Mouse (Mus musculus): Measurements from ENCODE around the gene Sh3bp1. TPM values are rescaled to one million over a fixed set of nuclear protein-coding genes. Genes with fewer than 3 reads are reported as not detected.
A peak's percentile ranks its signal among the peaks of the same experiment; 100 is the strongest.

Sh3bp1 gene
- total and polyA plus RNA-seq, 3 experiments: 12.3 to 69.7 (median 23.8) TPM

DNA sequence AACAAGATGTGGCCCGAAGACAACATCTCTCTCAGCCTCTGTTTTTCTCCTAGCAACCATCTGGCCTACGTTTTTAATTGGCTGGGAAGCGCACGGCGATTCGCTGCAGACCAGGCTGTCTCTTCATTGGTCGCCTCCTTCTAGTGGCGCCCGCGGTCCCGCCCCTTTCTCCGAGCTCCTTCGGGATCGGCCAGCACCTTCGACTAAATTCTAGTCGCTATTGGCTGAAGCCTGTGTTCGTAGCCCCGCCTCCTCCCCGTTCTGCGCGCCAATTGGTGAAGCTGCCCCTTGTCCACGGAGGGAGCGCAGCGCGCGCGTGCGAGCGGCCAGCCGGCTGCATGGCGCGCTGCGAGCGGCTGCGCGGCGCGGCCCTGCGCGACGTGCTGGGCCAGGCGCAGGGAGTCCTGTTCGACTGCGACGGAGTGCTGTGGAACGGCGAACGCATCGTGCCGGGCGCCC is 14.1 kb downstream of the Sh3bp1 start, which contains the start of gene Pdxp:
Pdxp (plus strand) TSS at position 288 of the 459 bp plus-strand sequence.
- dilution Hi-C loops (cut with MboI; ENCODE audit: extremely low pct_ligation_motif_present, extremely low pct_unique_long_range_greater_than_20kb, low sequenced_read_pairs) (no loop called here), in situ Hi-C loops (cut with MboI; ENCODE audit: low pct_ligation_motif_present, low pct_unique_long_range_greater_than_20kb, low sequenced_read_pairs) (loop anchor here (25.0 kb wide), 1 partner anchor 424 kb away; the partner anchor contains the start of genes Maff and Pla2g6)
- peak within 1 kb of the TSS; percentile 3 to 75 (median 41) for H3K4me3 ChIP-seq (replicated peaks in 1 of 3; ENCODE audit: low read depth in 2 of 3, low read length in 2 of 3, poor library complexity in 1 of 3)
- peak; percentile 65 for DNase-seq (ENCODE audit: extremely low read depth)
- peaks cover 7 to 13% of the 10 kb centered on the region in 2 experiments; a peak in 3 of 4 replicates for H3K4me1 ChIP-seq (ENCODE audit: control insufficient read depth in 1 of 2, insufficient read depth in 2 of 2)
- peak within 1 kb of the TSS; percentile 67 for H3K4me2 ChIP-seq (ENCODE audit: insufficient read depth, low read depth, poor library complexity, severe bottlenecking)
- no peaks in the 10 kb centered on the region for H3K79me2 ChIP-seq (replicated peaks; ENCODE audit: control insufficient read depth, extremely low read depth, insufficient read depth, poor library complexity, severe bottlenecking)
- TF ChIP-seq MAFK (IDR thresholded peaks at IDR 0.05; ENCODE audit: insufficient replicate concordance, low read length): no peak
- TF ChIP-seq CHD2 (IDR thresholded peaks at IDR 0.05; ENCODE audit: low read length): peak; percentile 83
- TF ChIP-seq TCF12 (IDR thresholded peaks at IDR 0.05; ENCODE audit: low read depth, low read length): 0 out of 2 replicates have a peak, but pooled peaks have one; percentile 9
- no peak for TF ChIP-seq GABPA (IDR thresholded peaks at IDR 0.05; ENCODE audit: insufficient replicate concordance, low read depth, low read length)
- TF ChIP-seq MYC (IDR thresholded peaks at IDR 0.05; ENCODE audit: low read depth, low read length): no peak
- peak; percentile 64; the same call in 1 of the 2 replicates for TF ChIP-seq POLR2A (IDR thresholded peaks at IDR 0.05; ENCODE audit: low read depth, low read length)
- no peak for TF ChIP-seq SIN3A (IDR thresholded peaks at IDR 0.05; ENCODE audit: low read length)
- TF ChIP-seq MXI1 (IDR thresholded peaks at IDR 0.05; ENCODE audit: low read depth, low read length): no peak
- H3K27me3 ChIP-seq (replicated peaks): no peaks in the 10 kb centered on the region
- peaks cover 41 to 89% of the 10 kb centered on the region in 2 experiments for H3K36me3 ChIP-seq (replicated peaks in 1 of 2; ENCODE audit: control insufficient read depth in 1 of 2, insufficient read depth in 1 of 2, low read length in 1 of 2)
- peak within 1 kb of the TSS; percentile 11; the same call in 1 of the 2 replicates for H3K9ac ChIP-seq (ENCODE audit: insufficient read depth, low read depth)
- no peak within 1 kb of the TSS for H3K27ac ChIP-seq (ENCODE audit: insufficient read depth, low read depth)
- H3K9me3 ChIP-seq (replicated peaks; ENCODE audit: low read length): peaks cover 8% of the 10 kb centered on the region

DNA sequence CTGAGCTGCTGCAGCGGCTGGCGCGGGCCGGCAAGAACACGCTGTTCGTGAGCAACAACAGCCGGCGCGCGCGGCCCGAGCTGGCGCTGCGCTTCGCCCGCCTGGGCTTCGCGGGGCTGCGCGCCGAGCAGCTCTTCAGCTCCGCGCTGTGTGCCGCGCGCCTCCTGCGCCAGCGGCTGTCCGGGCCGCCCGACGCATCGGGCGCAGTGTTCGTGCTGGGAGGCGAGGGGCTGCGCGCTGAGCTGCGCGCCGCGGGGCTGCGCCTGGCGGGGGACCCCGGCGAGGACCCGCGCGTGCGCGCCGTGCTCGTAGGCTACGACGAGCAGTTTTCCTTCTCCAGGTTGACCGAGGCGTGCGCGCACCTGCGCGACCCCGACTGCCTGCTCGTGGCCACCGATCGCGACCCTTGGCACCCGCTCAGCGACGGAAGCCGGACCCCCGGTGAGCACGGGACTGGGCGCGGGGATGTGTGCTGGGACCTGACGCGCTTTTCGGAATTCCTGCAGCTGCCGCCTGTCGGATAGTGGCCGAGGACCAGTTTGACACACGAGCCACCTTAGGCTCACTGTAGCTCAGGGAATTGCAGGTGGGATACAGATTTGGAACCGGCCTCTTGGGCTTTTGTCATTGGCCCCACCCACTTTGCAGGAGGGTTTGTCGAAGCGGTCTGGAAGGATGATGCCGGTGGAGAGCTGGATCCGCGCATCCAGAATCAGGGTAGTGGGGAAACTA is 14.7 kb downstream of the Sh3bp1 start:
- dilution Hi-C loops (cut with MboI; ENCODE audit: extremely low pct_ligation_motif_present, extremely low pct_unique_long_range_greater_than_20kb, low sequenced_read_pairs) (no loop called here), in situ Hi-C loops (cut with MboI; ENCODE audit: low pct_ligation_motif_present, low pct_unique_long_range_greater_than_20kb, low sequenced_read_pairs) (loop anchor here (25.0 kb wide), 1 partner anchor 423 kb away; the partner anchor contains the start of genes Maff and Pla2g6)
- Histone ChIP-seq H3K9me3 (replicated peaks; ENCODE audit: low read length) (peaks cover 8% of the 10 kb centered on the region), H3K27ac (ENCODE audit: insufficient read depth, low read depth) (no peak overlapping the region), H3K27me3 (replicated peaks) (no peaks in the 10 kb centered on the region), H3K4me3 (replicated peaks in 1 of 3; ENCODE audit: low read depth in 2 of 3, low read length in 2 of 3, poor library complexity in 1 of 3) (peak overlapping the region; percentile 3 to 75 (median 41)), H3K36me3 (replicated peaks in 1 of 2; ENCODE audit: control insufficient read depth in 1 of 2, insufficient read depth in 1 of 2, low read length in 1 of 2) (peaks cover 35 to 88% of the 10 kb centered on the region in 2 experiments), H3K4me1 (ENCODE audit: control insufficient read depth in 1 of 2, insufficient read depth in 2 of 2) (peaks cover 7 to 15% of the 10 kb centered on the region in 2 experiments; a peak in 3 of 4 replicates), H3K79me2 (replicated peaks; ENCODE audit: control insufficient read depth, extremely low read depth, insufficient read depth, poor library complexity, severe bottlenecking) (no peaks in the 10 kb centered on the region), H3K4me2 (ENCODE audit: insufficient read depth, low read depth, poor library complexity, severe bottlenecking) (peak overlapping the region; percentile 67), H3K9ac (ENCODE audit: insufficient read depth, low read depth) (peak overlapping the region; percentile 11; the same call in 1 of the 2 replicates)
- TF ChIP-seq MEF2A (IDR thresholded peaks at IDR 0.05; ENCODE audit: borderline replicate concordance, low read depth, low read length) (no peak), BHLHE40 (IDR thresholded peaks at IDR 0.05; ENCODE audit: low read depth, low read length) (0 out of 2 replicates have a peak, but pooled peaks have one; percentile 14), NRF1 (IDR thresholded peaks at IDR 0.05; ENCODE audit: low read depth, low read length) (peak; percentile 71)
- no peak for DNase-seq (ENCODE audit: extremely low read depth)

Data from CH12.LX (cell line).